Mouse (Mus musculus): ENCODE data around the gene Skiv2l. TPM values are rescaled to one million over a fixed set of nuclear protein-coding genes. Genes with fewer than 3 reads are reported as not detected.

The Skiv2l gene
- polyA plus RNA-seq, 1 experiment from 2014 or later = 27.3 TPM

GRCm38 (mm10) chr17:34865981-34866380 is 16.0 kb upstream of the Skiv2l start:
- Histone ChIP-seq H3K36me3 (no peaks in the 10 kb centered on the region), H3K4me3 (no peak overlapping the region), H3K9me3 (no peaks in the 10 kb centered on the region), H3K27me3 (replicated peaks) (peaks cover 36% of the 10 kb centered on the region), H3K4me2 (no peak overlapping the region), H3K27ac (replicated peaks) (no peak overlapping the region), H3K9ac (no peak overlapping the region), H3K4me1 (no peaks in the 10 kb centered on the region)
- ATAC-seq (ENCODE audit: extremely low read depth, insufficient number of reproducible peaks, low FRiP score, low TSS enrichment) = no peak
- 49% methylated on average over 7 of the region's 7 CpGs for WGBS

- no peak within 1 kb of the TSS for H3K4me3 ChIP-seq
- no peak within 1 kb of the TSS for H3K9ac ChIP-seq
- no peak for ATAC-seq (ENCODE audit: extremely low read depth, insufficient number of reproducible peaks, low FRiP score, low TSS enrichment)
- no peak within 1 kb of the TSS for H3K27ac ChIP-seq (replicated peaks)
- peaks cover 7% of the 10 kb centered on the region; the same call in 1 of the 2 replicates for H3K36me3 ChIP-seq
- H3K4me2 ChIP-seq = no peak within 1 kb of the TSS
- WGBS = 64% methylated on average over 8 of the region's 8 CpGs
- no peaks in the 10 kb centered on the region for H3K9me3 ChIP-seq
- peaks cover 43% of the 10 kb centered on the region for H3K27me3 ChIP-seq (replicated peaks)
- H3K4me1 ChIP-seq = no peaks in the 10 kb centered on the region
Observed at GRCm38 (mm10) chr17:34862416-34863081, 12.5 kb upstream of the Skiv2l start, which contains the start of gene Cfb. TSS of gene Cfb (minus strand) at chr17:34862518.

- no peak overlapping the region for H3K9ac ChIP-seq
- H3K27me3 ChIP-seq (replicated peaks) = peaks cover 43% of the 10 kb centered on the region
- H3K27ac ChIP-seq (replicated peaks) = no peak overlapping the region
- H3K4me1 ChIP-seq = no peaks in the 10 kb centered on the region
- H3K36me3 ChIP-seq = peaks cover 13% of the 10 kb centered on the region
- WGBS = 58% methylated on average over 13 of the region's 13 CpGs
- no peak overlapping the region for H3K4me2 ChIP-seq
- no peak for ATAC-seq (ENCODE audit: extremely low read depth, insufficient number of reproducible peaks, low FRiP score, low TSS enrichment)
- H3K4me3 ChIP-seq = no peak overlapping the region
- H3K9me3 ChIP-seq = no peaks in the 10 kb centered on the region
Observed at GRCm38 (mm10) chr17:34861704-34862415, 11.8 kb upstream of the Skiv2l start.

GRCm38 (mm10) chr17:34860514-34860913 is 10.5 kb upstream of the Skiv2l start:
- peaks cover 43% of the 10 kb centered on the region for H3K27me3 ChIP-seq (replicated peaks)
- no peaks in the 10 kb centered on the region for H3K9me3 ChIP-seq
- no peaks in the 10 kb centered on the region; the same call in 1 of the 2 replicates for H3K4me1 ChIP-seq
- no peak overlapping the region for H3K9ac ChIP-seq
- peaks cover 24% of the 10 kb centered on the region for H3K36me3 ChIP-seq
- WGBS = 78% methylated on average over 9 of the region's 9 CpGs
- ATAC-seq (ENCODE audit: extremely low read depth, insufficient number of reproducible peaks, low FRiP score, low TSS enrichment) = no peak
- no peak overlapping the region for H3K27ac ChIP-seq (replicated peaks)
- H3K4me2 ChIP-seq = no peak overlapping the region
- H3K4me3 ChIP-seq = no peak overlapping the region

GRCm38 (mm10) chr17:34858670-34859069 is 8.7 kb upstream of the Skiv2l start:
- ATAC-seq (ENCODE audit: extremely low read depth, insufficient number of reproducible peaks, low FRiP score, low TSS enrichment) = no peak
- 69% methylated on average over 4 of the region's 4 CpGs for WGBS
- no peak overlapping the region for H3K9ac ChIP-seq
- H3K36me3 ChIP-seq = peaks cover 41% of the 10 kb centered on the region
- no peaks in the 10 kb centered on the region; the same call in 1 of the 2 replicates for H3K4me1 ChIP-seq
- H3K9me3 ChIP-seq = no peaks in the 10 kb centered on the region
- peaks cover 30% of the 10 kb centered on the region for H3K27me3 ChIP-seq (replicated peaks)
- no peak overlapping the region for H3K27ac ChIP-seq (replicated peaks)
- H3K4me3 ChIP-seq = no peak overlapping the region
- H3K4me2 ChIP-seq = no peak overlapping the region

- H3K9ac ChIP-seq = peak overlapping the region; percentile 60; the same call in 1 of the 2 replicates
- H3K36me3 ChIP-seq = peaks cover 58% of the 10 kb centered on the region
- H3K4me2 ChIP-seq = no peak overlapping the region
- 31% methylated on average over 3 of the region's 3 CpGs for WGBS
- no peak overlapping the region for H3K4me3 ChIP-seq
- no peak overlapping the region for H3K27ac ChIP-seq (replicated peaks)
- ATAC-seq (ENCODE audit: extremely low read depth, insufficient number of reproducible peaks, low FRiP score, low TSS enrichment) = no peak
- no peaks in the 10 kb centered on the region for H3K9me3 ChIP-seq
- H3K27me3 ChIP-seq (replicated peaks) = peaks cover 6% of the 10 kb centered on the region
- peaks cover 7% of the 10 kb centered on the region for H3K4me1 ChIP-seq
Observed at GRCm38 (mm10) chr17:34855825-34856224, 5.8 kb upstream of the Skiv2l start.

- Histone ChIP-seq H3K4me2 (no peak overlapping the region), H3K4me1 (peaks cover 11% of the 10 kb centered on the region), H3K4me3 (no peak overlapping the region), H3K27ac (replicated peaks) (no peak overlapping the region), H3K9me3 (no peaks in the 10 kb centered on the region), H3K27me3 (replicated peaks) (no peaks in the 10 kb centered on the region), H3K36me3 (peaks cover 58% of the 10 kb centered on the region), H3K9ac (no peak overlapping the region)
- 77% methylated on average over 3 of the region's 3 CpGs for WGBS
- no peak for ATAC-seq (ENCODE audit: extremely low read depth, insufficient number of reproducible peaks, low FRiP score, low TSS enrichment)
Observed at GRCm38 (mm10) chr17:34854761-34855160, 4.8 kb upstream of the Skiv2l start.

GRCm38 (mm10) chr17:34853511-34853910 is 3.5 kb upstream of the Skiv2l start:
- Histone ChIP-seq H3K9me3 (no peaks in the 10 kb centered on the region), H3K27ac (replicated peaks) (no peak overlapping the region), H3K4me3 (no peak overlapping the region), H3K27me3 (replicated peaks) (no peaks in the 10 kb centered on the region), H3K9ac (no peak overlapping the region), H3K4me2 (no peak overlapping the region), H3K4me1 (peaks cover 18% of the 10 kb centered on the region), H3K36me3 (peaks cover 58% of the 10 kb centered on the region)
- ATAC-seq (ENCODE audit: extremely low read depth, insufficient number of reproducible peaks, low FRiP score, low TSS enrichment) = no peak
- 71% methylated on average over 8 of the region's 8 CpGs for WGBS

- H3K27me3 ChIP-seq (replicated peaks) = no peaks in the 10 kb centered on the region
- H3K36me3 ChIP-seq = peaks cover 62% of the 10 kb centered on the region
- peak overlapping the region; percentile 94 for H3K9ac ChIP-seq
- peaks cover 18% of the 10 kb centered on the region for H3K4me1 ChIP-seq
- peak overlapping the region; percentile 98 for H3K4me2 ChIP-seq
- WGBS = 2% methylated on average over 25 of the region's 25 CpGs
- no peaks in the 10 kb centered on the region for H3K9me3 ChIP-seq
- peak overlapping the region; percentile 25; the same call in 1 of the 2 replicates for H3K27ac ChIP-seq (replicated peaks)
- ATAC-seq (ENCODE audit: extremely low read depth, insufficient number of reproducible peaks, low FRiP score, low TSS enrichment) = no peak
- peak overlapping the region; percentile 97 for H3K4me3 ChIP-seq
Observed at GRCm38 (mm10) chr17:34850517-34851125, 611 bp upstream of the Skiv2l start.

GRCm38 (mm10) chr17:34847615-34848014 is 2.4 kb downstream of the Skiv2l start:
- Histone ChIP-seq H3K27ac (replicated peaks) (no peak overlapping the region), H3K9ac (no peak overlapping the region), H3K4me2 (no peak overlapping the region), H3K36me3 (peaks cover 63% of the 10 kb centered on the region), H3K27me3 (replicated peaks) (no peaks in the 10 kb centered on the region), H3K4me1 (peaks cover 18% of the 10 kb centered on the region), H3K9me3 (no peaks in the 10 kb centered on the region), H3K4me3 (no peak overlapping the region)
- ATAC-seq (ENCODE audit: extremely low read depth, insufficient number of reproducible peaks, low FRiP score, low TSS enrichment) = no peak
- WGBS = 84% methylated on average over 7 of the region's 7 CpGs

- Histone ChIP-seq H3K27ac (replicated peaks) (no peak overlapping the region), H3K9me3 (no peaks in the 10 kb centered on the region), H3K36me3 (peaks cover 63% of the 10 kb centered on the region), H3K9ac (0 out of 2 replicates have a peak overlapping the region, but pooled peaks have one; percentile 7), H3K27me3 (replicated peaks) (no peaks in the 10 kb centered on the region), H3K4me1 (peaks cover 18% of the 10 kb centered on the region), H3K4me2 (no peak overlapping the region), H3K4me3 (no peak overlapping the region)
- WGBS = 82% methylated on average over 6 of the region's 6 CpGs
- no peak for ATAC-seq (ENCODE audit: extremely low read depth, insufficient number of reproducible peaks, low FRiP score, low TSS enrichment)
Observed at GRCm38 (mm10) chr17:34847192-34847591, 2.8 kb downstream of the Skiv2l start.
